Mouse (Mus musculus) bone marrow, adult 2 months (tissue): ENCODE measurements around the gene Spata13. TPM values are rescaled to one million over a fixed set of nuclear protein-coding genes. Genes with fewer than 3 reads are reported as not detected.

Source experiments
- H3K27ac ChIP-seq: fragments of 200-500 bp; 2 replicates; pipeline ENCODE4 v1.5.1; 2012; ENCODE audit warnings: low read depth, mild to moderate bottlenecking, control low read depth, inconsistent platforms, low read length; ENCODE audit not compliant: control insufficient read depth, poor library complexity, insufficient read depth
- H3K4me1 ChIP-seq: fragments of 200-500 bp; 2 replicates; pipeline ENCODE4 v1.6.1; 2011; ENCODE audit warnings: low read length; ENCODE audit not compliant: control insufficient read depth, insufficient read depth
- H3K4me3 ChIP-seq: fragments of 200-500 bp; replicated peaks from 2 replicates; pipeline ENCODE3; 2011; ENCODE audit warnings: mild to moderate bottlenecking, low read depth, low read length, control low read depth; ENCODE audit not compliant: control insufficient read depth
- CTCF ChIP-seq: fragments of 200-500 bp; IDR thresholded peaks from 2 replicates; pipeline ENCODE4 v1.5.1; 2011; ENCODE audit warnings: low read length, control low read depth; ENCODE audit not compliant: control insufficient read depth, insufficient read depth
- POLR2A ChIP-seq: fragments of 200-500 bp; IDR thresholded peaks from 2 replicates; pipeline ENCODE4 v1.6.1; 2011; ENCODE audit warnings: low read depth, mild to moderate bottlenecking, control low read depth, low read length, borderline replicate concordance; ENCODE audit not compliant: control insufficient read depth
- WGBS: fragments of 180-500 bp; shearing (Covaris S2); methylation state at CpG from one replicate; pipeline ENCODE4 v1.1.7; 2018; 5-methylcytosine and 5-hydroxymethylcytosine counted together
- polyA plus RNA-seq: library from polyadenylated mRNA; stranded (reverse); fragments of >200 nt; gene quantifications from 2 replicates; pipeline ENCODE4 v1.2.4, GENCODE M21; 2011; ENCODE audit warnings: low replicate concordance; ENCODE audit not compliant: missing spikeins, insufficient read depth, insufficient read length

Gene Spata13
- polyA plus RNA-seq, 1 experiment: 14.4 TPM

GRCm38 (mm10) chr14:60634877-60635771, 1.3 kb downstream of the Spata13 start:
- Histone ChIP-seq H3K4me3 (peak overlapping the region; percentile 63), H3K27ac (peak overlapping the region; percentile 15; the same call in 1 of the 2 replicates), H3K4me1 (no peaks in the 10 kb centered on the region; the same call in 1 of the 2 replicates)
- WGBS: 1% methylated on average over 45 of the region's 45 CpGs
- TF ChIP-seq CTCF (no peak), POLR2A (no peak; the same call in 1 of the 2 replicates)

- no peak for TF ChIP-seq CTCF
- no peak for TF ChIP-seq POLR2A
- Histone ChIP-seq H3K4me3 (no peak overlapping the region), H3K4me1 (no peaks in the 10 kb centered on the region; the same call in 1 of the 2 replicates), H3K27ac (no peak overlapping the region)
- WGBS: 15% methylated on average over 14 of the region's 14 CpGs
These were observed 2.3 kb downstream of the Spata13 start for GRCm38 (mm10) chr14:60635911-60636607.

- TF ChIP-seq POLR2A (no peak), CTCF (no peak)
- Histone ChIP-seq H3K27ac (no peak overlapping the region), H3K4me1 (no peaks in the 10 kb centered on the region; the same call in 1 of the 2 replicates), H3K4me3 (no peak overlapping the region)
- 58% methylated on average over 2 of the region's 2 CpGs for WGBS
These were observed 2.8 kb downstream of the Spata13 start for GRCm38 (mm10) chr14:60636608-60636980.

- TF ChIP-seq POLR2A: no peak
- no peak for TF ChIP-seq CTCF
- 86% methylated on average over 9 of the region's 9 CpGs for whole genome bisulfite sequencing
- no peak overlapping the region for H3K27ac ChIP-seq
- no peak overlapping the region for H3K4me3 ChIP-seq
- H3K4me1 ChIP-seq: no peaks in the 10 kb centered on the region; the same call in 1 of the 2 replicates
These were observed 3.2 kb downstream of the Spata13 start for GRCm38 (mm10) chr14:60636996-60637395.

- Histone ChIP-seq H3K27ac (no peak overlapping the region), H3K4me1 (no peaks in the 10 kb centered on the region; the same call in 1 of the 2 replicates), H3K4me3 (no peak overlapping the region)
- TF ChIP-seq POLR2A (no peak), CTCF (no peak)
- WGBS: 79% methylated on average over 8 of the region's 8 CpGs
These were observed 4.4 kb downstream of the Spata13 start for GRCm38 (mm10) chr14:60638159-60638558.

GRCm38 (mm10) chr14:60639195-60639594, 5.4 kb downstream of the Spata13 start:
- TF ChIP-seq CTCF (no peak), POLR2A (no peak)
- no peaks in the 10 kb centered on the region; the same call in 1 of the 2 replicates for H3K4me1 ChIP-seq
- WGBS: 89% methylated on average over 9 of the region's 9 CpGs
- H3K27ac ChIP-seq: no peak overlapping the region
- H3K4me3 ChIP-seq: no peak overlapping the region

- WGBS: 89% methylated on average over 6 of the region's 6 CpGs
- TF ChIP-seq POLR2A: no peak
- no peak for TF ChIP-seq CTCF
- Histone ChIP-seq H3K4me3 (no peak overlapping the region), H3K27ac (no peak overlapping the region), H3K4me1 (no peaks in the 10 kb centered on the region; the same call in 1 of the 2 replicates)
These were observed 7.3 kb downstream of the Spata13 start for GRCm38 (mm10) chr14:60641120-60641519.

- TF ChIP-seq CTCF (no peak), POLR2A (no peak)
- Histone ChIP-seq H3K4me3 (no peak overlapping the region), H3K4me1 (no peaks in the 10 kb centered on the region), H3K27ac (no peak overlapping the region)
- 79% methylated on average over 1 of the region's 1 CpGs for WGBS
These were observed 8.3 kb downstream of the Spata13 start for GRCm38 (mm10) chr14:60642131-60642530.
